Mouse (Mus musculus) hematopoietic stem cell, adult 5-6 weeks (primary cell): ENCODE results near the gene Samd4b. TPM values are rescaled to one million over a fixed set of nuclear protein-coding genes. Genes with fewer than 3 reads are reported as not detected.
A peak's percentile ranks its signal among the peaks of the same experiment; 100 is the strongest.
"Not testable (repeated sequence)": the region's sequence is repeated elsewhere in the genome, so short reads cannot be mapped to it uniquely, and the experiment has no call there.

ENCODE experiments used
- ATAC-seq, 2 experiments: fragments of 125-278 bp in 1 of 2; replicated peaks in 1 of 2; 2 replicates each; pipeline ENCODE4 v1.8.0; 2016 to 2017; ENCODE audit warnings: inconsistent platforms in 2 of 2, mild to moderate bottlenecking in 2 of 2, moderate number of reproducible peaks in 2 of 2, low read depth in 1 of 2, moderate TSS enrichment in 1 of 2; ENCODE audit not compliant: low FRiP score in 2 of 2, poor library complexity in 2 of 2, severe bottlenecking in 2 of 2, insufficient read depth in 1 of 2, low TSS enrichment in 1 of 2
- total RNA-seq: library from RNA; stranded (forward); fragments of 172-1452, 232-1000 nt; gene quantifications from 2 replicates; pipeline ENCODE4 v1.2.3, GENCODE M21; 2017

The Samd4b gene
- total RNA-seq, 1 experiment from 2014 or later: 6.3 TPM

- no peak for ATAC-seq
Observed at GRCm38 (mm10) chr7:28545891-28546210, 52.1 kb downstream of the Samd4b start.

DNA sequence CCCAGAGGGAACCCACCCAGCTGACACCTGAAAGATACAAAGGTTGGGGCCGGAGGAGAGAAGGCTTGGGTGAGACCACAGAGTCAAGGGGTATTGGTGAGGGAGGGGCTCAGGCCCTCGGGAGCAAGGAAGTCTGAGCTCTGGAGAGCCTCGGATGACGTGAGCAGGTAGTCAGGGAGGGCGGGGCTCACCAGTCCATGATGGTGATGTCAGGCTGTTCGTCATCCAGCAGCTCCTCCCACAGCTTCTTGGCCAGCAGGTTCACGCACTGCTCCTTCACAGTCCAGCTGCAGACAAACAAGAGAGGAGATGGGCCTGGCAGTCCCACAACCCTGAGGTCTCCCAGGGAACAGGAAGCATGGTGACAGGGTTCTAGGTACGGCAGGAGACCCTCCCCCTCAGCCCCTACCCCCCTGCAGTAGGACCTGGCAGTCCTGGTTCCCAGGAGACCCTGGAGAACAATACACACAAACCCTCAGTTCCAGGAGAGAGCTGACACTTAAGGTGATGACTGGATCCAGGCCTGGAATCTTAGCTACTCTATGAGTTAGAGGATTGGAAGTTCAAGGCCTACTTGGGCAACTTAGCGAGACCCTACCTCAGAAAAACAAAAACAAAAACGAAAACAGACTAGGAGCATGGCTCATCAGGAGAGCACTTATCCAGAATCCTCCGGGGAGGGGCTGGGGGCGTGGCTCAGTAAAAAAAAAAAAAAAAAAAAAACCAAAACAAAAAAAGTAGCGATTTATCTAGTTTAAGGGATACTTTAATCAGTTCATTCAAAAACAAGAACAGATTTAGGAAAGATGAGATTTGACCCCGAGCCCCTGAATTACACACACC lies 52.7 kb downstream of the Samd4b start:
- peak in 1 of 2 experiments; percentile 23; a peak in 1 of 4 replicates for ATAC-seq

- no peak for ATAC-seq
Observed at GRCm38 (mm10) chr7:28544051-28544601, 53.8 kb downstream of the Samd4b start.

DNA sequence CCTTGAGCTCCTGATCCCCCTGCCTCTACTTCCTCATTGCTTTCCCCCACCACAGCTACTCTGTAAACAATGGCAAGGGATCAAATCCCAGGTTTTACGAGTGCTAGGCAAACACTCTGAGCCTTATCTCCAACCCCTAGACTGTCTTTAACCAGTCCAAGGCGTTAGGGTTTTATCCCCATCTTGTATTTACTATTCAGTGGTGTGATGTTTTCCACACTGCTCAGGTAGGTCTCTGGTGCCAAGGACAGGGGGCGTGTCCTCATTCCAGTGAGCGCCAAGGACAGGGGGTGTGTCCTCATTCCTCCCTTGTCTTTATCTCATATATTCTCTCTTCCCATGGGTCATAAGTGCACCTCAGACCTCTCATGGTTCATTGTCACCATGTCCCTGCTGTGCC lies 57.4 kb downstream of the Samd4b start, which contains the start of gene Sycn:
Gene Sycn, plus strand, starts transcription at position 360 of the 400 bp plus-strand sequence.
- ATAC-seq: no peak

GRCm38 (mm10) chr7:28538886-28539285 lies 59.1 kb downstream of the Samd4b start:
- ATAC-seq: not testable (repeated sequence)

GRCm38 (mm10) chr7:28532005-28532404 lies 65.9 kb downstream of the Samd4b start:
- no peak for ATAC-seq

GRCm38 (mm10) chr7:28527922-28528719 lies 69.8 kb downstream of the Samd4b start:
- peak; percentile 93 to 96 for ATAC-seq

DNA sequence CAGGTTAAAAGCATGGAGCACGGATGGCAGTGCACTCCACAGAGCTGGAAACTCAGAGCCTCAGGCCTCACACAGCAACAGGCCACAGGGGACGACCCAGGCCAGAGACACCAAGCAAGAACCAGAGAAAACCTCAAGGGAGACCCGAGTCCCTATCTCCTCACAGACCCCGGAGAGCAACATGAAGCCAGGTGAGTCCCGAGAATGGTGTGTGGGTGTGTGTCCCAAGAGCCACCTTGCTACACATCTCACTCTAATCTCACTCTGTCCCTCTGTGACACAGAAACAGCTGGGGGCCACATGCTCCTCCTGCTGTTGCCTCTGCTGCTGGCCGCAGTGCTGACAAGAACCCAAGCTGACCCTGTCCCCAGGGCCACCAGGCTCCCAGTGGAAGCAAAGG lies 75.4 kb downstream of the Samd4b start, which contains the start of gene Ifnl3:
Gene Ifnl3, plus strand, starts transcription at position 301 of the 400 bp plus-strand sequence.
- ATAC-seq: not testable (repeated sequence)

GRCm38 (mm10) chr7:28511441-28511840 lies 86.5 kb downstream of the Samd4b start:
- ATAC-seq: no peak

DNA sequence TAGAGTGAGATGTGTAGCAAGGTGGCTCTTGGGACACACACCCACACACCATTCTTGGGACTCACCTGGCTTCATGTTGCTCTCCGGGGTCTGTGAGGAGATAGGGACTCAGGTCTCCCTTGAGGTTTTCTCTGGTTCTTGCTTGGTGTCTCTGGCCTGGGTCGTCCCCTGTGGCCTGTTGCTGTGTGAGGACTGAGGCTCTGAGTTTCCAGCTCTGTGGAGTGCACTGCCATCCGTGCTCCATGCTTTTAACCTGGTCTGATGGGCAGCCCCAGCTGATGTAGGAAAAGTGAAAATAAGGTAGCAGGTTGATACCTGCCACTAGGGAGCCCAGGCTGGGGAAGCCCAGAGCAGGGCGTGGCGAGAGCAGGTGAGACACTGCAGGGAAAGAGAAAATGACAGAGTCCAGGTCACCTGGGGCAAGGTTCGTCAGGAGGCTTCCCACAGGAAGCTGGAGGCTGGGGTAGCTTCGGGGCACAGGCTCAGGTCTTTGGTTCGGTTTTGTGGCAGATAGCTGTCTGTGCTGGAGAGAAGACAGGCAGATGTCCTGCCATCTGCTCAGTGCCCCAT lies 87.5 kb downstream of the Samd4b start, which contains the start of gene Ifnl2:
Gene Ifnl2, minus strand, starts transcription at position 51 of the 570 bp plus-strand sequence.
- not testable (repeated sequence) for ATAC-seq

DNA sequence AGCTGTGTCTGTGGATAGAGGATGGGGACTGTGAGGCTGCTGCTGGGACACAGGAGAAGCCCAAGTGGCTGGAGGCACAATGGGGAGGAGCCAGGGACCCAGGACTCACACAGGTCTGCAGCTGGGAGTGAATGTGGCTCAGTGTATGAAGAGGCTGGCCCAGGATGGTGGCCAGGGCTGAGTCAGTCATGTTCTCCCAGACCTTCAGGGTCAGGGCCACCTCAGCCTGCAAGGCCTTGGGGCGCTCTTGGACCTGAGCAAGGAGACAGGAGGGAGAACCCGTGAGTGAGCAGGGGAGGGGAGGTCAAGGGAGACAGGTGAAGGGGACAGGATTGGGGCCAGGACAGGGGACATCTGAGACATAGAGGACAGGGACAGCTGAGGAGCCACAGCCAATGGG lies 88.8 kb downstream of the Samd4b start:
- ATAC-seq: not testable (repeated sequence)

GRCm38 (mm10) chr7:28505585-28505984 lies 92.4 kb downstream of the Samd4b start:
- no peak for ATAC-seq

GRCm38 (mm10) chr7:28495426-28495825 lies 102.5 kb downstream of the Samd4b start:
- ATAC-seq: no peak

- ATAC-seq: no peak
Observed at GRCm38 (mm10) chr7:28492310-28492709, 105.6 kb downstream of the Samd4b start.

DNA sequence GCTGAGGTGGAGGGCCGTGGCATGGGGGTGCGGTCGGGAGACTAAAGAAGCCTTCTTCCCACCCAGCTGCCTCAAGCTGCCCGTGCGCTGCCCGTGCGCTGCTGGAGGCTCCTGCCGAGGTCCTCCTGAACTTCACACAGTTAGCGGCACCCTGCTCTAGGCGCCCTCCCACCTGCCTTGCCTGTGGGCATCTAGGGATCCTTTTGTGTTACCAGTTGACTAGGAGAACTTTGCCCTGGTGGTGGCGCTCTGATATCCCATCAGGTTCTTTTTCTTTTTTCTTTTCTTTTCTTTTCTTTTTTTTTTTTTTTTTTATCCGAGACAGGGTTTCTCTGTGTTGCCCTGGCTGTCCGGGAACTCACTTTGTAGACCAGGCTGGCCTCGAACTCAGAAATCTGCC lies 107.0 kb downstream of the Samd4b start:
- peak in 1 of 2 experiments; percentile 36; a peak in 2 of 4 replicates for ATAC-seq

DNA sequence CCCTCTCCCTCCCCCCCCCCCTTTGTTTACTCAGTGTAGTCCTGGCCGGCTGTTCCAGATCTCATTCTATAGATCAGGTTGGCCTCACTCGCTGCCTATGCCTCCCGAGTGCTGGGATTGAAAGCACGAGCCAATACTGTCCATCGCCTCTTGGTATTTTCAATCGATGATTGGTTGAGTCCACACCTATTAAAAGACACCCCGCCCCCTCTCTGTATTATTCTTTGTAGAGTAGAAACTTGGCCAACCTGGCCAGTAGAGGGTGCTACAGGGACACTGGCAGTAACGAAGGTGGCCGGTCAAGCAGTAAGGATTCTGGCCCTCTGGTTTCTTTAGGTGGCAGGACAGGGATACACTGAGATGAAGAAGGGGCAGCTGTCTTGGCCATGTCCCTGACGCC lies 107.5 kb downstream of the Samd4b start:
- ATAC-seq: peak in 1 of 2 experiments; percentile 53; a peak in 2 of 4 replicates

GRCm38 (mm10) chr7:28488030-28488491 lies 109.9 kb downstream of the Samd4b start:
- no peak for ATAC-seq
